Mouse (Mus musculus) spleen, embryonic (tissue): ENCODE results near the gene Bri3bp.

Experiments used
- CTCF ChIA-PET: fragments of 350-600 bp; sonication (Branson Sonifier 250); formaldehyde crosslinking; loops from one replicate; lab custom pipeline; 2022; lab: Charles Lee

Bri3bp gene

GRCm38 (mm10) chr5:125441234-125442114, at the start of gene Bri3bp:
Bri3bp (plus strand) TSS chr5:125441568.
- CTCF ChIA-PET: interaction anchor here (0.6 kb wide), 1 partner anchor 16 kb away, joined by 3 read pairs; no protein-coding TSS in a partner anchor

DNA sequence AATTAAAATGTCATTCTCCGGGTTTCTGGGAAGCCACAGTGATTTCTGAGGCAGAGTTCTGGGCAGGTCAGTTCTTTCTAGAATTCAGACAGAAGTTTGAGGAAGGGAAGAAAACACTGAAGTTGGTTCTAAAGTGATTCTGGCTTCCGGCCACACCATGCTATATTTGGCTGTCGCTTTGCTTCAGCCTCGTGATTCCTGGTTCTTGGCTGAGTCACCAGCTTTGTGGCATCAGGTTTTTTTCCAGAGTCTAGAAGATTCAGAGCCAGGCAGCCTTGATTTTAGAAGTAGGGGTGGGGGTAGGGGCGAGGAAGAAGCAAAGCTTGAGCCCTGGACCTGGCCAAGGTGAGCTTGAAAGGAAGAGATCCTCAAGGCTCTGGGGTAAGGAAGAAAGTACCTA, 49.8 kb upstream of the Bri3bp start:
- CTCF ChIA-PET: interaction anchor here (0.6 kb wide), 1 partner anchor 78 kb away, joined by 4 read pairs; no protein-coding TSS in a partner anchor

DNA sequence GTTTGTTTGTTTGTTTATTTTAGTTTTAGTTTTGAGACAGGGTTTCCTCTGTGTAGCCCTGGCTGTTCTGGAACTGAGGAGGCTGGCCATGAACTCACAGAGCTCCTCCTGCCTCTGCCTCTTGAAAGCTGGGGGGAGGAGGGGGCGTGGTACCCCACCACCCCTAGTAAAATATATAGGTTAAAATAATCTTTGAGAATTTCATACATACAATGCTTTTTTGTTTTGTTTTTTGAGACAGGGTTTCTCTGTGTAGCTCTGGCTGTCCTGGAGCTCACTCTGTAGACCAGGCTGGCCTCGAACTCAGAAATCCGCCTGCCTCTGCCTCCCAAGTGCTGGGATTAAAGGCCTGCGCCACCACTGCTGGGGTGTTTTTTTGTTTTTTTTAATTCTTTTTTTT, 49.2 kb upstream of the Bri3bp start:
- CTCF ChIA-PET: interaction anchor here (0.6 to 3.6 kb wide), 3 partner anchors 13 to 77 kb away, joined by 4 to 19 read pairs (median 4); no protein-coding TSS in a partner anchor

GRCm38 (mm10) chr5:125392618-125392976, 48.8 kb upstream of the Bri3bp start:
- CTCF ChIA-PET: interaction anchor here (0.6 to 3.6 kb wide), 3 partner anchors 9 to 17 kb away, joined by 4 to 19 read pairs (median 7); no protein-coding TSS in a partner anchor

DNA sequence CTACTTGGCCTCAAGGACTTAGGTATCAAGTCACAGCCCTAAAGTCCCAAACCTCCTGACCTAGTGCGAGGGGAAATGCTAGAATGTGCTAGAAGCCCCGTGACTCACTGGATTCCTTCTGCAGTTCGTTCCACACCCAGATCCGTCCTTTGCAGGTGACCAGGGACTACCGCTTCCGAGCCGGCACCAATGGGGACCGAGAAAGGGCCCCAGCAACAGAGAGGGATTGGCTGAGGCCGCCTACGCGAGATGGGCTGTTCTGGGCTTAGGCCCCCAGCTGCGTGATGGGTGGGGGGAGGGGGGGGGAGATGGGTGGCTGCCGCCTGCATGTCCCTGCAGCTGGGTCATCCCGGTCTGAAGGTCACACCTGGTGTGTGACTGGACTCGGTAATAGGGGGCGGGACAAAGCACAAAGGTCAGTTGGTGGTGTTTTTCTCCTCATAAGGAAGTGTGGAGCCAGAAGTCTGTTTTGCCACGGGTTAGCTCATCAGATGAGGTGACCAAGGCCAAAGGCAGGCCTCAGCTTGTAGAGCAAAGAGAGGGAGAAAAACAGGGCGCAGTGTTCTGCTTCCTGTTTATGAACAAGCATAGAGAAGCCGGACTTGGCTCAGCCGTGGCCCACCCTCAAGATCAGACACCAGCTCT, 48.3 kb upstream of the Bri3bp start:
- CTCF ChIA-PET: interaction anchor here (0.6 to 3.6 kb wide), 3 partner anchors 9 to 16 kb away, joined by 4 to 19 read pairs (median 7); no protein-coding TSS in a partner anchor

- CTCF ChIA-PET: interaction anchor here (0.5 to 3.6 kb wide), 3 partner anchors 11 to 52 kb away, joined by 5 to 19 read pairs (median 5); no protein-coding TSS in a partner anchor
Measured at GRCm38 (mm10) chr5:125393622-125394603, 47.5 kb upstream of the Bri3bp start.

- CTCF ChIA-PET: interaction anchor here (0.6 to 3.6 kb wide), 3 partner anchors 10 to 526 kb away, joined by 5 to 19 read pairs (median 5); no protein-coding TSS in a partner anchor
Measured at GRCm38 (mm10) chr5:125395008-125395407, 46.4 kb upstream of the Bri3bp start.

GRCm38 (mm10) chr5:125400903-125401302, 40.5 kb upstream of the Bri3bp start:
- CTCF ChIA-PET: interaction anchor here (0.9 kb wide), 1 partner anchor 19 kb away, joined by 3 read pairs; no protein-coding TSS in a partner anchor

DNA sequence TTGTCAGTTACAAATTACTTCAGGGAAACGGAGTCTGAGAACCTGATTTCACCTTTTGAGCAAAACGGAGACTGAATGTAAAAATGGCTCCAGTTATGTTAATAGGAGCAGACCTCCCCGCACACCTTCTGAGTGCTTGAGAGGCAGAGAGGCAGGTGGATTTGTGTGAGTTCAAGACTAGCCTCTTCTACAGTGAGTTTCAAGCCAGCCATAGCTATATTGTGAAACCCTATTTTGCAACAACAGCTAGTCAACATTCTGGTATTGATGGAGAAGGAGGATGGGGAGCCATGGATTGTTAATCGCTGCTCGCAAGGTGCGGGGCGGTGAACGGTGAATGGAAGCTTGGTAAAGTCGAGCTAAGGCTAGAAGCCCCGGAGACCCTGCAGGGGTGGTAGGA, 38.9 kb upstream of the Bri3bp start:
- CTCF ChIA-PET: no interaction called here

GRCm38 (mm10) chr5:125402991-125403390, 38.4 kb upstream of the Bri3bp start:
- CTCF ChIA-PET: no interaction called here

- CTCF ChIA-PET: interaction anchor here (0.9 to 3.4 kb wide), 2 partner anchors 10 to 21 kb away, joined by 7 to 19 read pairs; no protein-coding TSS in a partner anchor
Measured at GRCm38 (mm10) chr5:125403481-125404465, 37.6 kb upstream of the Bri3bp start.

- CTCF ChIA-PET: interaction anchor here (0.9 to 3.4 kb wide), 2 partner anchors 11 to 22 kb away, joined by 7 to 19 read pairs; no protein-coding TSS in a partner anchor
Measured at GRCm38 (mm10) chr5:125404536-125404902, 36.8 kb upstream of the Bri3bp start.

- CTCF ChIA-PET: interaction anchor here (0.9 to 3.4 kb wide), 2 partner anchors 11 to 22 kb away, joined by 7 to 19 read pairs; no protein-coding TSS in a partner anchor
Measured at GRCm38 (mm10) chr5:125404903-125405545, 36.3 kb upstream of the Bri3bp start.

DNA sequence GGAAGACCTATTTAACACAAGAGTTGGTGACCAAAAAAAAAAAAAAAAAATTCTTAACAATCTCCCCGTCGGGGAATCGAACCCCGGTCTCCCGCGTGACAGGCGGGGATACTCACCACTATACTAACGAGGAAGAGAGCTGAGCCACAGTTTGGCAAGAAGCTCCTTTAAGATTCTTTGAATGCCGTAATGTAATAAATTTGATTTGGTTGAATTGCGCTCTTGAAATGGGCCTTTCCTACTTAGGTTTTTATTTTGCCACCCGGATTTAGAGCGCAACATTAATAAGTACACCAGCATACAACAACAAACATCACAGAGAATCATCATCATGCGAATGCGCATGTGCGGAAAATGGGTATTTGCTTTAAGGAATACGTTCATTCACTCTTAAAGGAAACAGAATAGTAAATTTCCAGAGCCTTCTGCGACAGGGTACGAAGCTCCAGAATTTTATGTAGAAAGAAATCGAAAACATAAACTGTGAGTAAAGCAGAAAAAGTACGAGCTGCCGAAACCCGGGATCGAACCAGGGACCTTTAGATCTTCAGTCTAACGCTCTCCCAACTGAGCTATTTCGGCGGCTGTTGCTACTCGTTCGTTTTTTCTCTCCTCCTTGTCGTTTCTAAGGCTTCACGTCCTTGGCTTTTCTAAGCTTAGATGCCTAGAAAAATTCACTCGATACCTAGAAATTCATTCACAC, 35.7 kb upstream of the Bri3bp start:
- CTCF ChIA-PET: interaction anchor here (3.4 kb wide), 1 partner anchor 12 kb away, joined by 19 read pairs; no protein-coding TSS in a partner anchor

DNA sequence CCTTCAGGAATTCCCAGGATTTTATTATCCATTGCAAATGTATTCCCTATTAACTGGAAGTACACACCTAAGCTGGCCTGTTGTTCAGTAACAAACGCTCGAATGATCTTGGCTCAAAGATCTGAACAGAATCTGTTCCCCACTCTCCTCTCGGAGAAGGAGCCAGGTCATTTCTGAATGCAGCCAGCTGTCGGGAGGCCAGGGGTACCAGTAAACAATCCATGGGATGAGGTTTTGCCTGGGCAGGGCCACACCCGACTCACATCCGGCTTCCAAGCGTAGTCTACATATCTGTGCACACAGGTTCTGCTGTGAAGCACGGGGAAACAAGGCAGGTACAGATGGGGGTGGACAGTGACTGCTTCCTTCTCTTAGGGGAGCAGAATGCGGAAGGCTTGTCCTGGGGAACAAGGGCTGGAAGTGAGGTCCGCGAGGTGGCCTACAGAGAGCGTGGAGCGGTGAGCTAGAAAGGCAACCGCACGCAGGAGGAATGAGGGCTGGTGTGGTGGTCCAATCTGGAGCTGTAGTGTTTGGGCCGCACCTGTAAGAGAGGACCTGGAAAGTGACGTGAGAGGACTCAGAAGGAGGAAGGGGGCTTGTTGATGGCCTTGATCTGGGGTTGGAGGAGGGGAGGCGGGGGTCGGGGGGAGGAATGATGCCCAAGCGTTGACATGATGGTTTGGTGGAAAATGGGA, 34.9 kb upstream of the Bri3bp start:
- CTCF ChIA-PET: interaction anchor here (3.4 kb wide), 1 partner anchor 13 kb away, joined by 19 read pairs; no protein-coding TSS in a partner anchor

DNA sequence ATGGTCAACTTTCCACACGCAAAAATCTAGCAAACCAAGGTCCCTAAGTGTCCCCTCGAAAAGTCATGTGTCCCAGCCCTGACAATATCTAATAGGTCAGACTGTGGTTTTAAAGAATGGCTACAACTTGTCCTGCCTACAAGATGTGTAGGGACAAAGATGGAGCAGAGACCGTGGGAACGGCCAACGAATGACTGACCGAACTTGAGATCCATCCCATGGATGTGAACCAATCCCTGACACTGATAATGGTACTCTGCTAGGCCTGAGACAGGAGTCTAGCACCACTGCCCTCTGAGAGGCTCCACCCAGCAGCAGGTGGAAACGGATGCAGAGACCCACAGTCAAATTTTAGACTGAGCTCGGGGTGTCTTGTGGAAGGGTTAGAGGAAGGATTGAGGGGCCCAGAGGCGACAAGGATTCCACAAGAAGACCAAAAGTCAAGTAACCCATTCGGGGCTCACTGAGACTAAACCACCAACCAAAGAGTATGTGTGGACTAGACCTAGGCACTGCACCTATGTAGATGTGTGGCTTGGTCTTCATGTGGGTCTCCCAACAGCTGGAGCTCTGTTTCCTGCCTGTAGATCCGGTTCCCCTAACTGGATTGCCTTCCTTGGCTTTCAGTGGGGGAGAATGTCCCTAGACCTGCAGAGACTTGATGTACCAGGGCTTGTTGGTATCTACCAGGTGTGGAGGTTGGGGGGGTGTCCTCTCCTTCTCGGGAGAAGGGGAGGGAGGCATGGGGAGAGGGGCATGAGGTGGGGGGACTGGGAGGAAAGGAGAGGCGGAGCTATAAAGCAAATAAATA, 34.1 kb upstream of the Bri3bp start:
- CTCF ChIA-PET: interaction anchor here (0.6 kb wide), 1 partner anchor 364 kb away, joined by 5 read pairs; no protein-coding TSS in a partner anchor
